Mouse (Mus musculus) myocyte (in vitro differentiated cells): ENCODE results near the gene Gm17482. TPM values are rescaled to one million over a fixed set of nuclear protein-coding genes. Genes with fewer than 3 reads are reported as not detected.

ENCODE experiments used
- H3K27me3 ChIP-seq: one replicate; pipeline ENCODE4 v1.6.1; 2011; ENCODE audit not compliant: control insufficient read depth, insufficient read depth, insufficient read length
- H3K36me3 ChIP-seq: one replicate; pipeline ENCODE4 v1.6.1; 2011; ENCODE audit not compliant: control insufficient read depth, insufficient read depth
- H3K4me2 ChIP-seq: one replicate; pipeline ENCODE4 v1.6.1; 2011; ENCODE audit warnings: low read depth, control low read depth
- H3K4me3 ChIP-seq: one replicate; pipeline ENCODE4 v1.5.1; 2011; ENCODE audit warnings: mild to moderate bottlenecking, control low read depth, moderate library complexity
- H3K79me2 ChIP-seq: one replicate; pipeline ENCODE4 v1.6.1; 2011; ENCODE audit not compliant: control insufficient read depth, insufficient read depth
- H3ac ChIP-seq: one replicate; pipeline ENCODE4 v1.6.1; 2011; ENCODE audit not compliant: control insufficient read depth, insufficient read length
- CEBPB ChIP-seq: IDR thresholded peaks from 2 replicates; pipeline ENCODE4 v1.6.1; 2011; ENCODE audit warnings: mild to moderate bottlenecking, moderate library complexity; ENCODE audit not compliant: poor library complexity, insufficient read depth, severe bottlenecking
- E2F4 ChIP-seq: IDR thresholded peaks from one replicate; pipeline ENCODE4 v1.6.1; 2011; ENCODE audit warnings: mild to moderate bottlenecking, control low read depth, moderate library complexity; ENCODE audit not compliant: insufficient read depth
- MAX ChIP-seq: IDR thresholded peaks from one replicate; pipeline ENCODE4 v1.6.1; 2011; ENCODE audit warnings: low read depth, mild to moderate bottlenecking, control low read depth
- MYOD1 ChIP-seq, 3 experiments: IDR thresholded peaks; one replicate each; pipeline ENCODE4 v1.6.1; 2011; ENCODE audit warnings: control low read depth in 2 of 3, low read depth in 2 of 3, mild to moderate bottlenecking in 2 of 3, moderate library complexity in 1 of 3; ENCODE audit not compliant: insufficient read length in 2 of 3, control insufficient read depth in 1 of 3
- MYOG ChIP-seq, 3 experiments: IDR thresholded peaks; one replicate each; pipeline ENCODE4 v1.6.1; 2011; ENCODE audit warnings: control low read depth in 2 of 3, low read depth in 2 of 3, mild to moderate bottlenecking in 2 of 3; ENCODE audit not compliant: insufficient read length in 2 of 3, control insufficient read depth in 1 of 3, insufficient read depth in 1 of 3
- POLR2A ChIP-seq: IDR thresholded peaks from one replicate; pipeline ENCODE4 v1.6.1; 2011; ENCODE audit warnings: low read depth, mild to moderate bottlenecking, control low read depth, moderate library complexity; ENCODE audit not compliant: insufficient read length
- POLR2AphosphoS2 ChIP-seq: IDR thresholded peaks from one replicate; pipeline ENCODE4 v1.6.1; 2011; ENCODE audit warnings: low read depth, control low read depth; ENCODE audit not compliant: insufficient read length
- REST ChIP-seq: IDR thresholded peaks from one replicate; pipeline ENCODE4 v1.6.1; 2011; ENCODE audit warnings: mild to moderate bottlenecking, control low read depth, moderate library complexity; ENCODE audit not compliant: insufficient read depth, insufficient read length
- SRF ChIP-seq: IDR thresholded peaks from one replicate; pipeline ENCODE4 v1.6.1; 2011; ENCODE audit warnings: low read depth; ENCODE audit not compliant: control insufficient read depth, insufficient read length
- TCF12 ChIP-seq: IDR thresholded peaks from one replicate; pipeline ENCODE4 v1.6.1; 2011; ENCODE audit warnings: mild to moderate bottlenecking, control low read depth; ENCODE audit not compliant: poor library complexity, insufficient read depth, severe bottlenecking
- TCF3 ChIP-seq: IDR thresholded peaks from one replicate; pipeline ENCODE4 v1.6.1; 2011; ENCODE audit warnings: low read depth, control low read depth; ENCODE audit not compliant: insufficient read length
- USF1 ChIP-seq: IDR thresholded peaks from one replicate; pipeline ENCODE4 v1.6.1; 2011; ENCODE audit warnings: low read depth, mild to moderate bottlenecking, control low read depth, moderate library complexity
- polyA plus RNA-seq: library from polyadenylated mRNA; unstranded; fragments of >200 nt; fragmentation: generic; extraction: Trizol; gene quantifications from one replicate; pipeline ENCODE4 v1.2.1, GENCODE M21; 2012; ENCODE audit warnings: missing spikeins

Gm17482 gene
- polyA plus RNA-seq, 1 experiment, result not detected

DNA sequence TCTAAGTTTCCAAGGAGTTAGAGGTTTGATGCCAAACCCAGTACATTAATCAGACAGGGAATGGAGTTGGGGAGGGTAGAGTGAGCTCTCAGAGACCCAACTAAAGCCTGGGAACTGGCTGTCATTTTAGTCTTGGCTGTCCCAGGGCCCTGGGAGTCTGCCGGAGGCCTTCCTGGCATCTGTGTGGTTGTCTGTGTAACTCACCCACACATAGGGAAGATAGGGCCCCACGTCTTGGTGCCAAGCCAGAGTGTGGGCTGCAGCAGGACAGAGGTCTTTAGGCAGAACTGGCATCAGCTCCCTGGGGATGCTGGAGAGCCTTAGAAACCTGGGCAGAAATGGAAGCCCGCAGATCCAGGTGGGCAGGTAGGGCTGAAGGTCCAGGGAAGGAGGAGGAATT, 14.8 kb downstream of the Gm17482 start:
- Histone ChIP-seq H3ac (no peak overlapping the region), H3K4me3 (no peak overlapping the region), H3K27me3 (no peaks in the 10 kb centered on the region), H3K36me3 (no peaks in the 10 kb centered on the region), H3K79me2 (no peaks in the 10 kb centered on the region), H3K4me2 (no peak overlapping the region)
- TF ChIP-seq MAX, result no peak
- TF ChIP-seq POLR2A, result no peak
- no peak for TF ChIP-seq REST

GRCm38 (mm10) chr6:115244222-115244621, 17.1 kb downstream of the Gm17482 start:
- Histone ChIP-seq H3K27me3 (no peaks in the 10 kb centered on the region), H3K79me2 (no peaks in the 10 kb centered on the region), H3K36me3 (no peaks in the 10 kb centered on the region), H3K4me2 (no peak overlapping the region), H3K4me3 (no peak overlapping the region), H3ac (no peak overlapping the region)
- TF ChIP-seq TCF12, result no peak
- no peak for TF ChIP-seq E2F4
- TF ChIP-seq POLR2A, result no peak
- no peak for TF ChIP-seq TCF3
- no peak for TF ChIP-seq POLR2AphosphoS2
- no peak for TF ChIP-seq SRF
- TF ChIP-seq MAX, result no peak
- TF ChIP-seq MYOG (IDR thresholded peaks at IDR 0.05; ENCODE audit: control insufficient read depth in 1 of 3, insufficient read depth in 1 of 3, insufficient read length in 2 of 3, low read depth in 2 of 3), result no peak

DNA sequence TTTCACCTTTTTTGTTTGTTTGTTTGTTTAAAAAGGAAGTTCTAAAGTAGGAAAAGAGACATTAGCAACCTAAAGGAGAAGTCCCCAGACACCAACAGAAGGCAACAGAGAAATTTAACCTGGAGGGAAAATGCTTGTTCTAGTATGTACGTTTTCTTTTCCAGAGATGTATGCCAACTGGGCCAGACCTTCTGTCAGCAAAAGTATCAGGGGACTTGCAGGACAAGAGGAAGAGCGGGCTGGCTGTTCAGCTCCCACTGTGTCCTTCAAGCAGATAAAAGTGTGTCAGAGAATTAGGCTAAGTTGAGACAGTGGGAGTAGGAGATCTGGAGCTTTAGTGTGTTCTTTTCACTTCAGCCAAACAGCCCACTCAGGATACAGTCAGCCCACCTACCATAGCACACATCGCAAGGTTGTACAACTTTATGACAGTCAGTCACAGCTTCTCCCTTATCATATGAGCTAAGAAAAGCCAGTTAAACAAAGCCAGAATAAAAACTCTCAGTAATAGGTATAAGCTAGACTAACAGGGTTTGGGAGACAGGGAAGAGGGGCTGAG, 18.4 kb downstream of the Gm17482 start:
- Histone ChIP-seq H3K36me3 (no peaks in the 10 kb centered on the region), H3ac (no peak overlapping the region), H3K27me3 (no peaks in the 10 kb centered on the region), H3K4me2 (no peak overlapping the region), H3K79me2 (no peaks in the 10 kb centered on the region), H3K4me3 (no peak overlapping the region)
- TF ChIP-seq SRF (no peak), POLR2AphosphoS2 (no peak), MYOD1 (IDR thresholded peaks at IDR 0.05; ENCODE audit: control insufficient read depth in 1 of 3, insufficient read length in 2 of 3, low read depth in 2 of 3) (no peak), REST (no peak), POLR2A (no peak), CEBPB (no peak), MYOG (IDR thresholded peaks at IDR 0.05; ENCODE audit: control insufficient read depth in 1 of 3, insufficient read depth in 1 of 3, insufficient read length in 2 of 3, low read depth in 2 of 3) (no peak), E2F4 (no peak), MAX (no peak)

DNA sequence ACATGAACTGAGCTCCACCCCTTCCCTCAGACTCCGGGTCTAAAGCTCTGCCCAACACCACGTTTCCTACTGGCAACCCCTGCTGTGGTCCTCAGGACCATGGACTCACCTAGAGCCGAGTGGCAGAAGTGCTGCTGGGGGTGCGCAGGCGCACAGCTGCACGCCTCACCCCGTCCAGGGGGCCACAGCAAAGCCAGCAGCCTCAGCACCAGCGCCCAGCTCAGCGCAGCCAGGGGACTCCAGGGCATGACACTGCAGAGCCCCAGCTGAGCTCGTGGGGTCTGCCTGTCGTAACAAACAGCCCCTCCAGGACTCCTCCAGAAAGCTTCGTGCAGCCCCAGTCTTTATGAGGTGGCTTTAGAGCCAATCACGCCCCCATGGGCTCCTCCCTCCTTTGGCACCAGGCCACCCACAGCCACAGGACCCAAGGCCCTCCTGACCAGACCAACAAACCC, 24.4 kb downstream of the Gm17482 start:
- Histone ChIP-seq H3K27me3 (no peaks in the 10 kb centered on the region), H3K4me3 (no peak overlapping the region)
- TF ChIP-seq MYOD1 (IDR thresholded peaks at IDR 0.05; ENCODE audit: control insufficient read depth in 1 of 3, insufficient read length in 2 of 3, low read depth in 2 of 3) (no peak), SRF (no peak), REST (no peak), MYOG (IDR thresholded peaks at IDR 0.05; ENCODE audit: control insufficient read depth in 1 of 3, insufficient read depth in 1 of 3, insufficient read length in 2 of 3, low read depth in 2 of 3) (no peak), USF1 (no peak), TCF12 (no peak)

GRCm38 (mm10) chr6:115252099-115252873, 25.1 kb downstream of the Gm17482 start, which contains the start of gene Timp4:
Gene Timp4 (minus strand): TSS chr6:115252205.
- Histone ChIP-seq H3ac (no peak within 1 kb of the TSS), H3K27me3 (no peaks in the 10 kb centered on the region), H3K79me2 (no peaks in the 10 kb centered on the region), H3K4me2 (no peak within 1 kb of the TSS), H3K36me3 (no peaks in the 10 kb centered on the region), H3K4me3 (no peak within 1 kb of the TSS)
- TF ChIP-seq SRF (no peak), CEBPB (no peak), MYOG (IDR thresholded peaks at IDR 0.05; ENCODE audit: control insufficient read depth in 1 of 3, insufficient read depth in 1 of 3, insufficient read length in 2 of 3, low read depth in 2 of 3) (no peak), USF1 (no peak), TCF3 (no peak), POLR2AphosphoS2 (no peak), E2F4 (no peak), MAX (no peak), MYOD1 (IDR thresholded peaks at IDR 0.05; ENCODE audit: control insufficient read depth in 1 of 3, insufficient read length in 2 of 3, low read depth in 2 of 3) (no peak), POLR2A (no peak)

More for the DNA sequence above, 24.4 kb downstream of the Gm17482 start:
- Histone ChIP-seq H3K79me2 (no peaks in the 10 kb centered on the region), H3ac (no peak overlapping the region), H3K36me3 (no peaks in the 10 kb centered on the region), H3K4me2 (no peak overlapping the region)
